Mouse (Mus musculus): ENCODE measurements around the gene Slc37a1.
"Not testable (repeated sequence)": the region's sequence is repeated elsewhere in the genome, so short reads cannot be mapped to it uniquely, and the experiment has no call there.

Slc37a1 gene

GRCm38 (mm10) chr17:31344172-31344801 is 57.7 kb downstream of the Slc37a1 start:
- DNase-seq (ENCODE audit: extremely low spot score, low read depth, low spot score) = peak; percentile 41

GRCm38 (mm10) chr17:31344816-31345215 is 58.2 kb downstream of the Slc37a1 start:
- no peak for DNase-seq (ENCODE audit: extremely low spot score, low read depth, low spot score)

DNA sequence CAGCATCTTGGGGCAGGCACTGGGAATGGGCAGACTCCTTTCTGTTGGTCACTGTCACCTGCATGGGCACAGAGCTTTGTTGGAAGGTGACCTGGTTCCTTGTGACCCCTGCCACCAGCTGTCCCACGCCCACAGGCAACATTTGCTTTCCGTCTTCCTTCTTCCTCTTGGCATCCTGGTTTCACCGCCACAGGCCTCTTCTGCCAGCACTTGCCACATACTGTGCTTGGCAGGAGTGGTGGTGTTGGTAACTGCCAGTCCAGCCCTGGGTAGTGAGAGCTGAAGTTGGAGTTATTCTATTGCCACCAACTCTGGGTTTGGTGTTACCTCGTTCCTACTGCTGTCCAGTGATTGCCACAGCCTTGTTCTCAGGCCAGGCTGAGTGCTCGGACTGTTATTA is 61.5 kb downstream of the Slc37a1 start:
- DNase-seq (ENCODE audit: extremely low spot score, low read depth, low spot score) = no peak

DNA sequence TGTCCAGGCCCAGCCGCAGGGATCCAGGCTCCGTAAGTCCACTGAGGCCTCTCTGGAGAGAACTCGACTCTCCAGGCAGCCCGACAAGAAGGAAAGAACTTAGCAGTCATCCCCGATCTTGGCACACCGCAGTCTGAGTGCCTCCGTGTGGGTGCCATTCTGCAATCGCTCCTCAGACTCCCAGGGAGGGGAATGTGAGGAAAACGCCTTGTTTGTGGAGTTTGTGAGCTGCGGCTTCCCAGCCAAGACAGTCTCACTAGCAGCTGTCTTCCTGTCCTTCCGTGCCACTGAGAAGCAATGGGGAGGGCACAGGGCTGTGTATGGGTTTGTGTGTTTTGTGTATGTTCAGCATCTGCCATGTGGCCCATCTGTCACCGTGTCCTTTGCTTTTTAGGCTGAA is 62.8 kb downstream of the Slc37a1 start:
- DNase-seq (ENCODE audit: extremely low spot score, low read depth, low spot score) = no peak

DNA sequence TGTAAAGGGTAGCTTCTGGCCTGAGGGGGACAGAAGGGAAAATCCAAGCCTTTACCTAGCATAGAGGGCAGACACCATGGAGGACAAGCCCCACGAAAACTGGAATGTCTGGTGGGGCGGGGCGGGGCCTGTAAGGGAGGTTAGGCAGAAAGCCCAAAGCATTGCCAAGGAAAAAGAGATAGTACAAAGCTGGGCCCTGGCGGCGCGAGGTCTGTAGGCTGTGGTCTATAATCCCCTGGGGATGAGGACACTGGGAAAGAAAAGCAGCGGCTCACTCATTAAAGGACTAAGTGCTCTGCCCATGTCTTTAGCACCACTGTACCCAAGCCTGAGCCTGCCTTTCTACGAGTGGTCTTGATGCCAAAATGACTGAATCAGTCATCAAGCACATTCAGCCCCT is 65.4 kb downstream of the Slc37a1 start:
- DNase-seq (ENCODE audit: extremely low spot score, low read depth, low spot score) = no peak

DNA sequence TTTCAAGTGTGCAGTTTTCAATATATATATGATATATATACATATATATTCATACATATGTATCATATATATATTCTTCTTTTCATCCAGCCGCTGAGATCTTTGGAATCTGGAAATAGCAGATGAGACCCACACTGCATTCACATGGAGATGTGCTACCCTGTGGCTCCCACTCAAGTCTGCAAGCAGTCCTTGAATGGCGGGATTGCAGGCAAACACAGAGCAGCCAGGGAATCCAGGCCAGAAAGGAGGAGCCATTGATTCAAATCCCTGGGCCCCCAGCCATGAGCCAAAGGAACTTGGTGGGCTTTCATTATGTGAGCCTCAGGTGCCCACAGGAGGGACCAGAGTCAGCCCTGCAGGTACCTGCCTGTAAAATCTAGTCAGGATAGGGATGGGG is 66.7 kb downstream of the Slc37a1 start:
- DNase-seq (ENCODE audit: extremely low spot score, low read depth, low spot score) = no peak

GRCm38 (mm10) chr17:31354684-31355083 is 68.1 kb downstream of the Slc37a1 start:
- not testable (repeated sequence) for DNase-seq (ENCODE audit: extremely low spot score, low read depth, low spot score)

DNA sequence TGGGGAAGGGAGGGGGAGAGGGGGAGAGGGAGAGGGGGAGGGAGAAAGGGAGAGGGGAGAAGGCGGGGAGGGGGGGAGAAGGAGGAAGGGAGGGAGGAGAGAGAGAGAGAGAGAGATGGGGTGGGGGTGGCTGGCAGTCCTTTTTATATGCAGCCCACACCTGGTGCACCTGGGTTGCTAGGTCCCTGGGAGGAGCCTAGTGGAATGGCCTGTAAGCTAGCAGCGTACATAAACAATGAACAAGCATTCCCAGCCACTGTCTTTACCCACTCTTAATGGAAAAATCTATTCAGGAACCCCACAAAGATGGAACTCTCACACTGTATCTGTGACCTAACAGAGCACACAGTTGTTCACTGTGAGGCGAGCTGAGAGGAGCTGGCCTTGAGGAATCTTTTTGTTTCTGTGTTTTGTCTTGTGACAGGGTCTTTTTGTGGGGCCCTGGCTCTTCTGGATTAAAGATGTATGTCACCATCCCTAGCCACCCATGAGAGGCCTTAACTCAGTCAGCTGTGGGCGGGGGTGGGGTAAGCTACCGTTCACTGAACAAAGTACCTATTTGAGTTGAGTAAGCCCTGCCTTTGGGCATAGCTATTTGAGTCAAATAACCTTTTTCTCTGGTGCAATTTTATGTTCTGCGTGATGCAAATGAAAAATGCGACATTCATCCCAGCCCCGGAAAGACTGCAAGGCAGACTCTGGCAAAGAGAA is 69.4 kb downstream of the Slc37a1 start:
- no peak for DNase-seq (ENCODE audit: extremely low spot score, low read depth, low spot score)

- DNase-seq (ENCODE audit: extremely low spot score, low read depth, low spot score) = no peak
Observed at GRCm38 (mm10) chr17:31360582-31360981, 74.0 kb downstream of the Slc37a1 start.

DNA sequence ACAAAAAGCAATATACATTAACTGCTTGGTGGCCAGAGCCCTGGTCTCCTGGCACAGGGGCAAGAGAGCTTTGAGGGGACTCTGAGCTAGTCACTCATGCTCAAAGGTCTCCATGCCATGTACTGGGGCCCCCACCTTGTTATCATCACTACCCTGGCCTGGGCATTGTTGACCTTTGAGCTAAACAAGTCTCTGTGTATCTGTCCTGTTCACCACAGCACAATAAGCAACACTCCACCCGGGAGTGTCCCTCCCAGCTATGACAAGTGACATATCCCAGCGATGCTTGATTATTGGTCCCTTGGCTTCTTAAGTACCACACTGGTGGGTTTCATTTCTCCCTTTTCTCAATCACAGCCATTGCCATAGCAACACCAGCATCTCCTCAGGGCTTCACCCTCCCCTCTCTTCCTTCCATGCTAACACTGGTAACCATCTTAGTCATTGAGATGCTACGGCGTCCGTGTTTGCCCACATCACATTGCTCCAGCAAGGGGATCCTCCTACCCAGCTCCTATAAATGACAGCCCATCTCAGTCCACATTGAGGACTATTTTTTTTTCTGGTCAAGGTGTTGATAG is 79.1 kb downstream of the Slc37a1 start:
- no peak for DNase-seq (ENCODE audit: extremely low spot score, low read depth, low spot score)

GRCm38 (mm10) chr17:31370221-31370620 is 83.6 kb downstream of the Slc37a1 start:
- DNase-seq (ENCODE audit: extremely low spot score, low read depth, low spot score) = no peak

DNA sequence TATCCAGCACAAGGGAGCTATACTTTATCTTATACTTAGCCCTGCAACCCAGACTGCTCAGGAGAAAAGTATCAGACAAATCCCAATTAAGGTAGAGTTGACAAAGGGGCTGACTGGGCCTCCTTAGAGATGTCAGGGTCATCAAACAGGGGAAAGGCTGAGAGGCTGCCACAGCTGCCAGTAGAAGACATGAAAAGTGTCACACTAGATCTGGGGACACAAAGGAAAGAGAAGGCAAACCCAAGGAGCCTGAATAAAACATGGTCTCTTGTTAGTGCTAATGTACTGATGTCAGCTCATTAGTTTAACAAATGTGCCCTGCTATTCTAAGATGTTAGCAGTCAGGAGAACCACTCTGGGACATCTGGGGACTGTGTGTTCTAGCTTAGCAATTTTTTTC is 84.3 kb downstream of the Slc37a1 start:
- no peak for DNase-seq (ENCODE audit: extremely low spot score, low read depth, low spot score)

GRCm38 (mm10) chr17:31377961-31378360 is 91.4 kb downstream of the Slc37a1 start:
- no peak for DNase-seq (ENCODE audit: extremely low spot score, low read depth, low spot score)

DNA sequence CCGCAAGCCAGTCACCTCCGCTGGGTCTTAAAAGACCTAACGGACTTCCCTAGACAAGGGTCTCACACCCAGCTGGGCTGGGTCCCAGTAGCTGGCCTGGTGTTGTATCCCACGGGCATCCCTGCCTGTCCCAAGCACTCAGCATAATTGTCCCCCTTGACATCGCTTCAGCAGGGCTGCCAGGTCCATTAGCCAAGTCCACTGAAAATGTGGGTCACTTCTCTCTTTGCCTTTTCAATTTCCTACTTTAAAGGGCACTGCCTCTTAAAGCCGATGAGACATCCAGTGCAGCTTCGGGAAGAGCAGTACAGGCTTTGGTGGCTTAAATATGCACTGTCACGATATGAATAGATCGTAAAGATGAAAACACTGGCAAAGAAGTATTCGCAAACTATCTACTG is 91.8 kb downstream of the Slc37a1 start:
- DNase-seq (ENCODE audit: extremely low spot score, low read depth, low spot score) = no peak

DNA sequence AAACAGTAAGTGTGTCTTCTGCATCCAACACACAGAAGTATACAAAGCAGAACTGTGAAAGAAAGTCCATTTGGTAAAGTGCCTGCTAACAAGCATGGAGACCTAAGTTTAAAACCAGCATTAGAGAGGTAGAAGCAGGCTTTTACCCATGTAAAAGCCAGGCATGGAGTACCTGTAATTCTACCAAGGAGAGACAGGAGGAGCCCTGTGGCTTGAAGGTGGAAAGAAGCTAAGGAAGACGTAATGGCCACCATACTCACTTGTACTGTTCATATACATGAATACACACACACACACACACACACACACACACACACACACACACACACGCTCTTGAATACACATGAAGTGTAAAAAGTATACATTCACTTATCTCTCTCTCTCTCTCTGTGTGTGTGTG is 92.5 kb downstream of the Slc37a1 start:
- DNase-seq (ENCODE audit: extremely low spot score, low read depth, low spot score) = no peak

DNA sequence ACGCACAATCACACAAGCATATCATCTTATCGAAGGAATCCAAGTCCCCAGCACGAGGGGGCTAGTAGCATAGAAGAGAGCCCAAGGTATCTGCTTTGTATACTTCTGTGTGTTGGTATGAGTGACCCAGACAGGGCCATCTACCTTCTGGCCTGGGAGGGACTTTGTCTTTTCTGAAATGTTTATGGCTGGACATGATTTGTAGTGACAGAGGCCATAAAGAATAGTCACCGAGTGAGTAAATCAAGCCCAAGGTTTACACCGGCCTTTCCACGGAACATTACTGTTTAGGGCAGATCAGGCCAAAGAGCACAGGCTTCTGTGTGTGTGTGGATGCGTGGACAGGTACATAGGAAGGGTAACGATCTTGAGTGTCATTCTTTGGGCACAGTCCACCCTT is 93.3 kb downstream of the Slc37a1 start:
- DNase-seq (ENCODE audit: extremely low spot score, low read depth, low spot score) = no peak

- no peak for DNase-seq (ENCODE audit: extremely low spot score, low read depth, low spot score)
Observed at GRCm38 (mm10) chr17:31383320-31383719, 96.7 kb downstream of the Slc37a1 start.

- DNase-seq (ENCODE audit: extremely low spot score, low read depth, low spot score) = no peak
Observed at GRCm38 (mm10) chr17:31384968-31385627, 98.5 kb downstream of the Slc37a1 start.

DNA sequence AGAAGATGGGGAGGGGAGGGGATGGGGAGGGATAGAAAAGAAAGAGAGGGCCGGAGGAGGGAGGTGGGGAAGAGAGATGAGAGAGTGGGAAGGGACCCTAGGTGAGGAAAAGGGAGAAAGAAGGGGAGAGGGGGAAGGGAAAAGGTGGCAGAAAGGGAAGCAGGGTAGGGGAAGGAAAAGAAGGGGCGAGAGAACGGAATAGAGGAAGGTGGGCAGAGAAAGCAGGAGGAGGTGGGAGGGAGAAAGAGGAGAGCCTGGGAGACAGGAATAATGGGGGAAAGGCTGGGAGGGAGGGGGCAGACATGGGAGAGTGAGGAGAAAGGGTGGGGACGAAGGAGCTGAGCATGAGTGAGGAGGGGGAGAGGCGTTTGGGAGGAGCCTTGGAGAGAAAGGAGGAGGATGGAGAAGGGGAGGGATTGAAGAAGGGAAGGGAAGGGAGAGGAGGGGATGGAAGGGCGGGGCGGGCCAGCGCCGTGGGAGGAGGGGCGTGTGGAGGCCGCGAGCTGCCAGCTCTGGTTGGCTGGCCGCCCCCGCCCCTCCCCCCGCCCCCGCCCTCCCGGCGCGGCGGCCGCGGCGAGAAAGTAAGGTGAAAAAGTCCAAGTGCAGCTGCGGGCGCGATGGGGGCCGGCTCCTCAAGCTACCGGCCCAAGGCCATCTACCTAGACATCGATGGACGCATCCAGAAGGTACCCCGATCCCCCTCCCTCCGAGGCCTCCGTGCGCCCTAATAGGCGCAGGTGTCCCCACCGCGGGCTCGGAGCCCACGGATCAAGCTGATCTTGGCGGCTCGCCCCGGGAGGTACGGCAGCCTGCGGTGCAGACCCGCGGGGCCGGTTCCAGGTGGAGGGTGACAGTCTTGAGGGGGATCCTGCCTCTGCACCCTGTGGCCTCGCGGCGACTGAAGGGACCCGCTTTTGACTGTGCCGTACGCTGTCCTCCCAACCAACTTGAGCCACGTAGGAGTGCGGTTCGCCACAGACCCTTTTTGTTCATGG is 99.4 kb downstream of the Slc37a1 start, which contains the start of gene Pde9a:
Gene Pde9a (plus strand): TSS at position 540 of the 995 bp plus-strand sequence.
- DNase-seq (ENCODE audit: extremely low spot score, low read depth, low spot score) = no peak

- no peak for DNase-seq (ENCODE audit: extremely low spot score, low read depth, low spot score)
Observed at GRCm38 (mm10) chr17:31386766-31387275, 100.2 kb downstream of the Slc37a1 start.

Measured in hindlimb bud, embryonic 11.5 days (tissue).